Mouse (Mus musculus): ENCODE results near the gene Trp53. TPM values are rescaled to one million over a fixed set of nuclear protein-coding genes. Genes with fewer than 3 reads are reported as not detected.

The Trp53 gene
- polyA plus RNA-seq, 1 experiment from 2014 or later, result 77.6 TPM

GRCm38 (mm10) chr11:69552622-69553340 is 27.4 kb upstream of the Trp53 start:
- ATAC-seq (ENCODE audit: low read depth), result peak; percentile 80
- peak overlapping the region; percentile 1 for H3K4me3 ChIP-seq
- WGBS, result 15% methylated on average over 14 of the region's 14 CpGs

GRCm38 (mm10) chr11:69553341-69553721 is 26.8 kb upstream of the Trp53 start:
- Histone ChIP-seq H3K27ac (replicated peaks) (peak overlapping the region; percentile 91), H3K4me1 (replicated peaks) (peaks cover 79% of the 10 kb centered on the region), H3K9ac (peak overlapping the region; percentile 54), H3K4me2 (peak overlapping the region; percentile 48), H3K36me3 (peaks cover 23% of the 10 kb centered on the region; the same call in 1 of the 2 replicates), H3K4me3 (peak overlapping the region; percentile 1; the same call in 1 of the 2 replicates), H3K9me3 (no peaks in the 10 kb centered on the region), H3K27me3 (no peaks in the 10 kb centered on the region)
- WGBS, result 14% methylated on average over 2 of the region's 2 CpGs
- ATAC-seq (ENCODE audit: low read depth), result no peak

More at GRCm38 (mm10) chr11:69552622-69553340, 27.4 kb upstream of the Trp53 start:
- no peaks in the 10 kb centered on the region for H3K9me3 ChIP-seq
- H3K4me2 ChIP-seq, result peak overlapping the region; percentile 48
- H3K9ac ChIP-seq, result peak overlapping the region; percentile 54
- H3K4me1 ChIP-seq (replicated peaks), result peaks cover 79% of the 10 kb centered on the region
- H3K27me3 ChIP-seq, result no peaks in the 10 kb centered on the region
- H3K36me3 ChIP-seq, result peaks cover 23% of the 10 kb centered on the region; the same call in 1 of the 2 replicates
- peak overlapping the region; percentile 91 for H3K27ac ChIP-seq (replicated peaks)

GRCm38 (mm10) chr11:69554539-69555140 is 25.5 kb upstream of the Trp53 start:
- H3K4me1 ChIP-seq (replicated peaks), result peaks cover 79% of the 10 kb centered on the region
- no peaks in the 10 kb centered on the region for H3K9me3 ChIP-seq
- no peak overlapping the region for H3K4me2 ChIP-seq
- H3K4me3 ChIP-seq, result no peak overlapping the region
- ATAC-seq (ENCODE audit: low read depth), result no peak
- no peak overlapping the region for H3K9ac ChIP-seq
- H3K36me3 ChIP-seq, result peaks cover 23% of the 10 kb centered on the region; the same call in 1 of the 2 replicates
- 89% methylated on average over 5 of the region's 5 CpGs for WGBS
- H3K27me3 ChIP-seq, result no peaks in the 10 kb centered on the region
- peak overlapping the region; percentile 6; the same call in 1 of the 2 replicates for H3K27ac ChIP-seq (replicated peaks)

GRCm38 (mm10) chr11:69557381-69557958 is 22.7 kb upstream of the Trp53 start:
- 15% methylated on average over 14 of the region's 14 CpGs for WGBS
- H3K4me1 ChIP-seq (replicated peaks), result peaks cover 86% of the 10 kb centered on the region
- H3K9me3 ChIP-seq, result no peaks in the 10 kb centered on the region
- 0 out of 2 replicates have a peak, but pooled peaks have one; percentile 7 for ATAC-seq (ENCODE audit: low read depth)
- H3K4me2 ChIP-seq, result peak overlapping the region; percentile 97
- H3K9ac ChIP-seq, result peak overlapping the region; percentile 99
- no peaks in the 10 kb centered on the region for H3K27me3 ChIP-seq
- H3K36me3 ChIP-seq, result peaks cover 34% of the 10 kb centered on the region
- H3K4me3 ChIP-seq, result peak overlapping the region; percentile 87
- peak overlapping the region; percentile 39 for H3K27ac ChIP-seq (replicated peaks)

- peaks cover 43% of the 10 kb centered on the region for H3K36me3 ChIP-seq
- 0 out of 2 replicates have a peak overlapping the region, but pooled peaks have one; percentile 39 for H3K27ac ChIP-seq (replicated peaks)
- no peaks in the 10 kb centered on the region for H3K9me3 ChIP-seq
- peaks cover 73% of the 10 kb centered on the region for H3K4me1 ChIP-seq (replicated peaks)
- H3K4me3 ChIP-seq, result peak overlapping the region; percentile 87
- no peak for ATAC-seq (ENCODE audit: low read depth)
- H3K9ac ChIP-seq, result peak overlapping the region; percentile 99
- peak overlapping the region; percentile 97 for H3K4me2 ChIP-seq
- no peaks in the 10 kb centered on the region for H3K27me3 ChIP-seq
- 24% methylated on average over 6 of the region's 6 CpGs for WGBS
Observed at GRCm38 (mm10) chr11:69558756-69559155, 21.4 kb upstream of the Trp53 start.

- 19% methylated on average over 5 of the region's 5 CpGs for WGBS
- peak overlapping the region; percentile 87 for H3K27ac ChIP-seq (replicated peaks)
- peaks cover 43% of the 10 kb centered on the region for H3K36me3 ChIP-seq
Observed at GRCm38 (mm10) chr11:69559183-69559582, 21.0 kb upstream of the Trp53 start.

GRCm38 (mm10) chr11:69559851-69560765 is 20.1 kb upstream of the Trp53 start, which contains the start of gene Efnb3:
Efnb3 (minus strand) TSS chr11:69560205.
- H3K4me1 ChIP-seq (replicated peaks), result peaks cover 60% of the 10 kb centered on the region
- ATAC-seq (ENCODE audit: low read depth), result peak; percentile 51

More at GRCm38 (mm10) chr11:69559183-69559582, 21.0 kb upstream of the Trp53 start:
- Histone ChIP-seq H3K4me2 (peak overlapping the region; percentile 97), H3K4me1 (replicated peaks) (peaks cover 69% of the 10 kb centered on the region), H3K4me3 (peak overlapping the region; percentile 87), H3K9me3 (no peaks in the 10 kb centered on the region), H3K9ac (peak overlapping the region; percentile 99), H3K27me3 (no peaks in the 10 kb centered on the region)
- ATAC-seq (ENCODE audit: low read depth), result no peak

GRCm38 (mm10) chr11:69560896-69561854 is 19.0 kb upstream of the Trp53 start:
- H3K36me3 ChIP-seq, result peaks cover 43% of the 10 kb centered on the region
- 17% methylated on average over 16 of the region's 16 CpGs for WGBS
- H3K4me1 ChIP-seq (replicated peaks), result peaks cover 54% of the 10 kb centered on the region
- H3K9ac ChIP-seq, result peak overlapping the region; percentile 99
- ATAC-seq (ENCODE audit: low read depth), result no peak
- H3K4me3 ChIP-seq, result peak overlapping the region; percentile 87
- H3K27me3 ChIP-seq, result no peaks in the 10 kb centered on the region
- no peaks in the 10 kb centered on the region for H3K9me3 ChIP-seq
- H3K4me2 ChIP-seq, result peak overlapping the region; percentile 97
- H3K27ac ChIP-seq (replicated peaks), result peak overlapping the region; percentile 87

More at GRCm38 (mm10) chr11:69559851-69560765, 20.1 kb upstream of the Trp53 start, which contains the start of gene Efnb3:
- Histone ChIP-seq H3K4me3 (peak within 1 kb of the TSS; percentile 87), H3K36me3 (peaks cover 43% of the 10 kb centered on the region), H3K4me2 (peak within 1 kb of the TSS; percentile 97), H3K27ac (replicated peaks) (peak within 1 kb of the TSS; percentile 87), H3K9ac (peak within 1 kb of the TSS; percentile 99), H3K27me3 (no peaks in the 10 kb centered on the region), H3K9me3 (no peaks in the 10 kb centered on the region)
- 1% methylated on average over 58 of the region's 59 CpGs for WGBS

- no peak for ATAC-seq (ENCODE audit: low read depth)
- Histone ChIP-seq H3K4me1 (replicated peaks) (peaks cover 32% of the 10 kb centered on the region), H3K4me3 (no peak overlapping the region), H3K9me3 (no peaks in the 10 kb centered on the region), H3K27ac (replicated peaks) (no peak overlapping the region), H3K27me3 (no peaks in the 10 kb centered on the region), H3K9ac (no peak overlapping the region), H3K4me2 (no peak overlapping the region), H3K36me3 (peaks cover 49% of the 10 kb centered on the region)
- WGBS, result 88% methylated on average over 13 of the region's 13 CpGs
Observed at GRCm38 (mm10) chr11:69563373-69563772, 16.8 kb upstream of the Trp53 start.

- Histone ChIP-seq H3K9ac (no peak overlapping the region), H3K4me1 (replicated peaks) (peaks cover 22% of the 10 kb centered on the region), H3K9me3 (no peaks in the 10 kb centered on the region), H3K27ac (replicated peaks) (no peak overlapping the region), H3K4me2 (no peak overlapping the region), H3K27me3 (no peaks in the 10 kb centered on the region), H3K36me3 (peaks cover 52% of the 10 kb centered on the region), H3K4me3 (no peak overlapping the region)
- no peak for ATAC-seq (ENCODE audit: low read depth)
- 36% methylated on average over 3 of the region's 3 CpGs for WGBS
Observed at GRCm38 (mm10) chr11:69564391-69564790, 15.8 kb upstream of the Trp53 start.

All from neural tube, embryonic 13.5 days (tissue).